Mouse (Mus musculus): Measurements from ENCODE around the gene Pde7b. TPM values are rescaled to one million over a fixed set of nuclear protein-coding genes. Genes with fewer than 3 reads are reported as not detected.

Pde7b gene
- polyA plus RNA-seq, 2 experiments = 7.0 to 8.8 TPM

- H3K27me3 ChIP-seq (ENCODE audit: control insufficient read depth, insufficient read depth, low read length) = no peaks in the 10 kb centered on the region
- no peaks in the 10 kb centered on the region for H3K4me1 ChIP-seq (ENCODE audit: control insufficient read depth, insufficient read depth, low read length)
- no peak for TF ChIP-seq POLR2A (IDR thresholded peaks at IDR 0.05; ENCODE audit: borderline replicate concordance, extremely low read depth, insufficient read depth, insufficient read length)
- 66% methylated on average over 8 of the region's 8 CpGs for WGBS
- no peak overlapping the region for H3K27ac ChIP-seq (replicated peaks; ENCODE audit: low read depth, low read length)
- ATAC-seq (ENCODE audit: low FRiP score, low read depth) (no peak), DNase-seq (ENCODE audit: low spot score) (no peak)
- no peak overlapping the region for H3K4me3 ChIP-seq (replicated peaks; ENCODE audit: low read length)
- H3K36me3 ChIP-seq (ENCODE audit: control insufficient read depth, insufficient read depth, low read length) = no peaks in the 10 kb centered on the region
- H3K4me2 ChIP-seq (replicated peaks; ENCODE audit: low read depth, low read length, severe bottlenecking) = no peak overlapping the region
- no peaks in the 10 kb centered on the region for H3K9me3 ChIP-seq (ENCODE audit: control insufficient read depth, low read length)
- no peak overlapping the region for H3K9ac ChIP-seq (ENCODE audit: low read depth, low read length, severe bottlenecking)
Observed at GRCm38 (mm10) chr10:20478456-20478855, 246.4 kb downstream of the Pde7b start.

GRCm38 (mm10) chr10:20474831-20475230 lies 250.0 kb downstream of the Pde7b start:
- WGBS = 71% methylated on average over 7 of the region's 7 CpGs
- ATAC-seq (ENCODE audit: low FRiP score, low read depth) (no peak), DNase-seq (ENCODE audit: low spot score) (no peak)
- H3K27me3 ChIP-seq (ENCODE audit: control insufficient read depth, insufficient read depth, low read length) = no peaks in the 10 kb centered on the region
- no peak overlapping the region for H3K27ac ChIP-seq (replicated peaks; ENCODE audit: low read depth, low read length)
- no peaks in the 10 kb centered on the region for H3K9me3 ChIP-seq (ENCODE audit: control insufficient read depth, low read length)
- H3K4me2 ChIP-seq (replicated peaks; ENCODE audit: low read depth, low read length, severe bottlenecking) = no peak overlapping the region
- TF ChIP-seq POLR2A (IDR thresholded peaks at IDR 0.05; ENCODE audit: borderline replicate concordance, extremely low read depth, insufficient read depth, insufficient read length) = no peak
- H3K4me3 ChIP-seq (replicated peaks; ENCODE audit: low read length) = no peak overlapping the region
- no peaks in the 10 kb centered on the region for H3K36me3 ChIP-seq (ENCODE audit: control insufficient read depth, insufficient read depth, low read length)
- H3K4me1 ChIP-seq (ENCODE audit: control insufficient read depth, insufficient read depth, low read length) = no peaks in the 10 kb centered on the region
- H3K9ac ChIP-seq (ENCODE audit: low read depth, low read length, severe bottlenecking) = no peak overlapping the region

GRCm38 (mm10) chr10:20474036-20474435 lies 250.8 kb downstream of the Pde7b start:
- no peak overlapping the region for H3K27ac ChIP-seq (replicated peaks; ENCODE audit: low read depth, low read length)
- no peak overlapping the region for H3K9ac ChIP-seq (ENCODE audit: low read depth, low read length, severe bottlenecking)
- H3K27me3 ChIP-seq (ENCODE audit: control insufficient read depth, insufficient read depth, low read length) = no peaks in the 10 kb centered on the region
- no peaks in the 10 kb centered on the region for H3K4me1 ChIP-seq (ENCODE audit: control insufficient read depth, insufficient read depth, low read length)
- no peak for TF ChIP-seq POLR2A (IDR thresholded peaks at IDR 0.05; ENCODE audit: borderline replicate concordance, extremely low read depth, insufficient read depth, insufficient read length)
- DNase-seq (ENCODE audit: low spot score) (no peak), ATAC-seq (ENCODE audit: low FRiP score, low read depth) (no peak)
- WGBS = 84% methylated on average over 9 of the region's 9 CpGs
- H3K9me3 ChIP-seq (ENCODE audit: control insufficient read depth, low read length) = no peaks in the 10 kb centered on the region
- H3K4me3 ChIP-seq (replicated peaks; ENCODE audit: low read length) = no peak overlapping the region
- H3K36me3 ChIP-seq (ENCODE audit: control insufficient read depth, insufficient read depth, low read length) = no peaks in the 10 kb centered on the region
- no peak overlapping the region for H3K4me2 ChIP-seq (replicated peaks; ENCODE audit: low read depth, low read length, severe bottlenecking)

- Histone ChIP-seq H3K4me1 (ENCODE audit: control insufficient read depth, insufficient read depth, low read length) (no peaks in the 10 kb centered on the region), H3K4me2 (replicated peaks; ENCODE audit: low read depth, low read length, severe bottlenecking) (no peak overlapping the region), H3K9me3 (ENCODE audit: control insufficient read depth, low read length) (no peaks in the 10 kb centered on the region), H3K9ac (ENCODE audit: low read depth, low read length, severe bottlenecking) (no peak overlapping the region), H3K36me3 (ENCODE audit: control insufficient read depth, insufficient read depth, low read length) (no peaks in the 10 kb centered on the region), H3K27me3 (ENCODE audit: control insufficient read depth, insufficient read depth, low read length) (no peaks in the 10 kb centered on the region), H3K27ac (replicated peaks; ENCODE audit: low read depth, low read length) (no peak overlapping the region), H3K4me3 (replicated peaks; ENCODE audit: low read length) (no peak overlapping the region)
- 61% methylated on average over 5 of the region's 5 CpGs for WGBS
- TF ChIP-seq POLR2A (IDR thresholded peaks at IDR 0.05; ENCODE audit: borderline replicate concordance, extremely low read depth, insufficient read depth, insufficient read length) = no peak
- ATAC-seq (ENCODE audit: low FRiP score, low read depth) (no peak), DNase-seq (ENCODE audit: low spot score) (no peak)
Observed at GRCm38 (mm10) chr10:20473505-20473904, 251.4 kb downstream of the Pde7b start.

GRCm38 (mm10) chr10:20472007-20472406 lies 252.9 kb downstream of the Pde7b start:
- Histone ChIP-seq H3K27ac (replicated peaks; ENCODE audit: low read depth, low read length) (no peak overlapping the region), H3K9ac (ENCODE audit: low read depth, low read length, severe bottlenecking) (no peak overlapping the region), H3K4me1 (ENCODE audit: control insufficient read depth, insufficient read depth, low read length) (no peaks in the 10 kb centered on the region), H3K36me3 (ENCODE audit: control insufficient read depth, insufficient read depth, low read length) (no peaks in the 10 kb centered on the region), H3K4me3 (replicated peaks; ENCODE audit: low read length) (no peak overlapping the region), H3K27me3 (ENCODE audit: control insufficient read depth, insufficient read depth, low read length) (no peaks in the 10 kb centered on the region), H3K4me2 (replicated peaks; ENCODE audit: low read depth, low read length, severe bottlenecking) (no peak overlapping the region), H3K9me3 (ENCODE audit: control insufficient read depth, low read length) (no peaks in the 10 kb centered on the region)
- DNase-seq (ENCODE audit: low spot score) (no peak), ATAC-seq (ENCODE audit: low FRiP score, low read depth) (no peak)
- 85% methylated on average over 8 of the region's 8 CpGs for WGBS
- TF ChIP-seq POLR2A (IDR thresholded peaks at IDR 0.05; ENCODE audit: borderline replicate concordance, extremely low read depth, insufficient read depth, insufficient read length) = no peak

- Histone ChIP-seq H3K36me3 (ENCODE audit: control insufficient read depth, insufficient read depth, low read length) (no peaks in the 10 kb centered on the region), H3K27me3 (ENCODE audit: control insufficient read depth, insufficient read depth, low read length) (no peaks in the 10 kb centered on the region), H3K9me3 (ENCODE audit: control insufficient read depth, low read length) (no peaks in the 10 kb centered on the region), H3K9ac (ENCODE audit: low read depth, low read length, severe bottlenecking) (no peak overlapping the region), H3K4me2 (replicated peaks; ENCODE audit: low read depth, low read length, severe bottlenecking) (no peak overlapping the region), H3K27ac (replicated peaks; ENCODE audit: low read depth, low read length) (no peak overlapping the region), H3K4me3 (replicated peaks; ENCODE audit: low read length) (no peak overlapping the region), H3K4me1 (ENCODE audit: control insufficient read depth, insufficient read depth, low read length) (no peaks in the 10 kb centered on the region)
- no peak for TF ChIP-seq POLR2A (IDR thresholded peaks at IDR 0.05; ENCODE audit: borderline replicate concordance, extremely low read depth, insufficient read depth, insufficient read length)
- DNase-seq (ENCODE audit: low spot score) (no peak), ATAC-seq (ENCODE audit: low FRiP score, low read depth) (no peak)
- 72% methylated on average over 3 of the region's 3 CpGs for WGBS
Observed at GRCm38 (mm10) chr10:20464631-20465030, 260.2 kb downstream of the Pde7b start.
